Mouse (Mus musculus) stomach, postnatal 0 days (tissue): ENCODE data around the gene Oxsr1. TPM values are rescaled to one million over a fixed set of nuclear protein-coding genes. Genes with fewer than 3 reads are reported as not detected.

Source experiments
- ATAC-seq: fragments of 200-750 bp; cut with Nextera tagmentation; 2 replicates; pipeline ENCODE4 v1.8.0; 2017; ENCODE audit not compliant: low FRiP score, low TSS enrichment
- DNase-seq: peaks from one replicate; pipeline ENCODE4 v3.0.0-alpha.2; 2016; ENCODE audit warnings: low spot score
- H3K27ac ChIP-seq: fragments of 300-500 bp; sonication (generic); replicated peaks from 2 replicates; pipeline ENCODE4 v1.5.1; 2014; ENCODE audit warnings: mild to moderate bottlenecking, control low read depth
- H3K27me3 ChIP-seq: fragments of 300-500 bp; sonication (generic); 2 replicates; pipeline ENCODE4 v1.6.1; 2014; ENCODE audit warnings: low read length; ENCODE audit not compliant: control insufficient read depth, insufficient read depth
- H3K36me3 ChIP-seq: fragments of 300-500 bp; sonication (generic); 2 replicates; pipeline ENCODE4 v1.6.1; 2014; ENCODE audit warnings: low read length, mixed read lengths; ENCODE audit not compliant: control insufficient read depth, insufficient read depth
- H3K4me1 ChIP-seq: fragments of 300-500 bp; sonication (generic); replicated peaks from 2 replicates; pipeline ENCODE4 v1.6.1; 2014; ENCODE audit warnings: antibody characterized with exemption; ENCODE audit not compliant: control insufficient read depth, insufficient read depth
- H3K4me2 ChIP-seq: fragments of 300-500 bp; sonication (generic); replicated peaks from 2 replicates; pipeline ENCODE4 v1.6.1; 2014; ENCODE audit warnings: low read depth, mild to moderate bottlenecking, control low read depth, moderate library complexity
- H3K4me3 ChIP-seq: fragments of 300-500 bp; sonication (generic); 2 replicates; pipeline ENCODE4 v1.5.1; 2014; ENCODE audit warnings: low read depth, low read length, control low read depth
- H3K9ac ChIP-seq: fragments of 300-500 bp; sonication (generic); 2 replicates; pipeline ENCODE4 v1.6.1; 2014; ENCODE audit warnings: mild to moderate bottlenecking, low read length, control low read depth, mixed read lengths
- H3K9me3 ChIP-seq: fragments of 300-500 bp; sonication (generic); 2 replicates; pipeline ENCODE4 v1.6.1; 2016; ENCODE audit warnings: low read length; ENCODE audit not compliant: control insufficient read depth
- CTCF ChIP-seq: IDR thresholded peaks from 2 replicates; pipeline ENCODE4 v1.5.1; 2016; ENCODE audit warnings: antibody characterized with exemption, low read depth, mild to moderate bottlenecking, moderate library complexity
- EP300 ChIP-seq: optimal IDR thresholded peaks from 2 replicates; pipeline ENCODE3; 2016; ENCODE audit warnings: antibody characterized with exemption
- WGBS: fragments of 180-500 bp; shearing (Covaris S2); extraction: QIAGEN DNeasy Blood & Tissue Kit; methylation state at CpG from one replicate; pipeline ENCODE4 v1.1.7; 2014; 5-methylcytosine and 5-hydroxymethylcytosine counted together
- polyA plus RNA-seq: library from polyadenylated mRNA; unstranded; fragments of >200 nt; fragmentation: Nextera tagmentation; extraction: Ambion mirVana; gene quantifications from 2 replicates; pipeline ENCODE4 v1.2.1, GENCODE M21; 2015

The Oxsr1 gene
- polyA plus RNA-seq, 1 experiment from 2014 or later: 8.7 TPM

- no peaks in the 10 kb centered on the region for H3K27me3 ChIP-seq
- H3K4me3 ChIP-seq: peak overlapping the region; percentile 63
- peaks cover 13% of the 10 kb centered on the region for H3K36me3 ChIP-seq
- ATAC-seq (no peak), DNase-seq (no peak)
- H3K4me2 ChIP-seq: peak overlapping the region; percentile 66
- peak overlapping the region; percentile 83 for H3K27ac ChIP-seq
- 4% methylated on average over 8 of the region's 8 CpGs for WGBS
- no peaks in the 10 kb centered on the region for H3K9me3 ChIP-seq
- H3K9ac ChIP-seq: peak overlapping the region; percentile 82
- TF ChIP-seq CTCF (no peak), EP300 (no peak)
- H3K4me1 ChIP-seq: peaks cover 5% of the 10 kb centered on the region
Observed at GRCm38 (mm10) chr9:119340212-119340580, 18.0 kb upstream of the Oxsr1 start.

- Histone ChIP-seq H3K4me2 (peak within 1 kb of the TSS; percentile 66), H3K9me3 (no peaks in the 10 kb centered on the region), H3K36me3 (peaks cover 10% of the 10 kb centered on the region), H3K27me3 (no peaks in the 10 kb centered on the region), H3K4me1 (peaks cover 5% of the 10 kb centered on the region), H3K9ac (peak within 1 kb of the TSS; percentile 82), H3K27ac (peak within 1 kb of the TSS; percentile 83), H3K4me3 (peak within 1 kb of the TSS; percentile 63)
- WGBS: under 1% methylated on average over 43 of the region's 43 CpGs
- TF ChIP-seq CTCF (peak; percentile 45), EP300 (no peak)
- DNase-seq: peak; percentile 80
- ATAC-seq: peak; percentile 13; the same call in 1 of the 2 replicates
Observed at GRCm38 (mm10) chr9:119339558-119340211, 17.5 kb upstream of the Oxsr1 start, which contains the start of gene Acaa1a. Acaa1a (plus strand) TSS chr9:119339676.

- H3K9ac ChIP-seq: peak overlapping the region; percentile 82
- no peaks in the 10 kb centered on the region for H3K27me3 ChIP-seq
- 43% methylated on average over 7 of the region's 7 CpGs for WGBS
- H3K9me3 ChIP-seq: no peaks in the 10 kb centered on the region
- ATAC-seq: no peak
- H3K4me2 ChIP-seq: peak overlapping the region; percentile 66
- peaks cover 8% of the 10 kb centered on the region for H3K36me3 ChIP-seq
- H3K4me1 ChIP-seq: peaks cover 5% of the 10 kb centered on the region
- H3K27ac ChIP-seq: no peak overlapping the region; the same call in 1 of the 2 replicates
- no peak for DNase-seq
- peak overlapping the region; percentile 63 for H3K4me3 ChIP-seq
- TF ChIP-seq EP300 (no peak), CTCF (no peak)
Observed at GRCm38 (mm10) chr9:119339106-119339505, 16.9 kb upstream of the Oxsr1 start.

- Histone ChIP-seq H3K9ac (no peak overlapping the region), H3K4me3 (no peak overlapping the region), H3K9me3 (no peaks in the 10 kb centered on the region), H3K36me3 (peaks cover 7% of the 10 kb centered on the region), H3K27me3 (no peaks in the 10 kb centered on the region), H3K4me2 (peak overlapping the region; percentile 66), H3K27ac (no peak overlapping the region), H3K4me1 (peaks cover 5% of the 10 kb centered on the region)
- WGBS: 88% methylated on average over 3 of the region's 3 CpGs
- TF ChIP-seq CTCF: no peak
- no peak for TF ChIP-seq EP300
- DNase-seq: no peak
- ATAC-seq: no peak
Observed at GRCm38 (mm10) chr9:119338350-119338749, 16.1 kb upstream of the Oxsr1 start.

- ATAC-seq: no peak
- no peak overlapping the region for H3K9ac ChIP-seq
Observed at GRCm38 (mm10) chr9:119337842-119338241, 15.6 kb upstream of the Oxsr1 start.

GRCm38 (mm10) chr9:119335571-119335970, 13.3 kb upstream of the Oxsr1 start:
- Histone ChIP-seq H3K27me3 (no peaks in the 10 kb centered on the region), H3K4me1 (peaks cover 5% of the 10 kb centered on the region; the same call in 1 of the 2 replicates), H3K9ac (no peak overlapping the region), H3K27ac (no peak overlapping the region), H3K4me2 (no peak overlapping the region), H3K9me3 (no peaks in the 10 kb centered on the region), H3K36me3 (peaks cover 5% of the 10 kb centered on the region), H3K4me3 (no peak overlapping the region)
- DNase-seq (no peak), ATAC-seq (no peak)
- 74% methylated on average over 4 of the region's 4 CpGs for WGBS
- TF ChIP-seq CTCF: no peak
- TF ChIP-seq EP300: no peak

More at GRCm38 (mm10) chr9:119337842-119338241, 15.6 kb upstream of the Oxsr1 start:
- Histone ChIP-seq H3K9me3 (no peaks in the 10 kb centered on the region), H3K4me1 (peaks cover 5% of the 10 kb centered on the region), H3K4me2 (no peak overlapping the region), H3K27me3 (no peaks in the 10 kb centered on the region), H3K27ac (no peak overlapping the region), H3K4me3 (no peak overlapping the region), H3K36me3 (peaks cover 5% of the 10 kb centered on the region)
- WGBS: 91% methylated on average over 14 of the region's 14 CpGs
- no peak for DNase-seq
- TF ChIP-seq EP300 (no peak), CTCF (no peak)
